Mouse (Mus musculus): ENCODE data around the gene Cdkn1a.
"Not testable (repeated sequence)": the region's sequence is repeated elsewhere in the genome, so short reads cannot be mapped to it uniquely, and the experiment has no call there.

Cdkn1a gene

DNA sequence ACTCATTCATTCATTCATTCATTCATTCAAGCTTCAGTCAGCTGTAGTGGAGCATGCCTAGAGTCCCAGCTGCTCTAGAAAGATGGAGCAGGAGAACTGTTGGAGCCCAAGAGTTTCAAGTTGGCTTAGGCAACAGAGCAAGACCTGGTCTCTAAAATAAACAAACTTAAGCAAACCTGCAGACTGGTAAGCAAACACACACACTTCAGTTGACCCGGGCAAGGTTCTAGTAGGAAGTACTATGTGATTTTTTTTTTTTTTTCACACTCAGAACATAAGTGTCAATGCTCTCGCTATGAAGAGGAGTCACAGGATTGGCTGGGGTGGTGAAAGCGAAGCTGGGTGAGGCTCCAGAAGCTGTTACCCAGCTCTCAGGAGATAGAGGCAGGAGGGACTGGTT is 31.2 kb upstream of the Cdkn1a start:
- no peak for DNase-seq

- no peak for DNase-seq
These were observed 29.8 kb upstream of the Cdkn1a start for GRCm38 (mm10) chr17:29060946-29061345.

DNA sequence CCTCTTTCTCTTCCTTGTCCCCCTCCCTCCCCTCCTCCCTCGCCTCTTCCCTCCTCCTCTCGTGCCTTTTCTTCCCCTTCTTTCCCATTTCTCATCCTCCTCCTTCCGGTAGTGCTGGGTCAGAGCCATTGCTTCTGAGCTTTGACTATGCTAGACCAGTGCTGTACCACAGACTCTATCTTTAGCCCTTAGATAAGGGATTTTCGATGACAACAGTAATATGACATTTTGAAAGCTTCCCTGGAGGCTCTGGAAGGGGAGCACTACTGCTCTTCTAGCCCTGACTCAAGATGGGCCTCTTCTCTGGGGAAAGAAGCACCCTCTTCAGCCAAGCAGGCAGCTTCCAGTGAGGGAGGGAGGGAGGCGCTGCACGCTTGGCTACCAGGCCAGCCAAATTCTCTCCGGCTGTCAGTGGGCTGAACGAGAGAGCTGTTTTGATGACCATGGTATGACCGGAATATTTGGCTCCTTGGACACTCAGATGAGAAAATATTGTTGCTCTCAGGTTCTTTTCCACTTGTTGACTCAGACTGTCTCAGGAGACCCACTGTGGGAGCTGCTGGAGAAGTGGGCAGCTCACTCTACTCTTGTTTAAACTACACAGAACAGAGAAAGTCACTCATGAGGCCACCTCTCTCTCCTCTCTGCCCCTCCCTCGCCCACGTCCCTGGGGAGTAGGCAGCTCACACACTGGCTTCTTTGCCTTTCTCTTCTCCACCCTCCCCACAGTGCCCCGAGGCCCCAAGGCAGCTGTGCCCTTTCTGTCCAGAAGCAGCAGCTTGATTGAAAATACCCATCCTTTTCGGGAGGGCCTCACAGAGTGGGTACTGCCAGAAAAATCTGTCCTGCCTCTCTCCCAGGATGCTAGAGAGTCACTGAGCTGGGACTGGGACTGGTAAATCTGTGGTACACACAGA is 28.4 kb upstream of the Cdkn1a start:
- no peak for DNase-seq

DNA sequence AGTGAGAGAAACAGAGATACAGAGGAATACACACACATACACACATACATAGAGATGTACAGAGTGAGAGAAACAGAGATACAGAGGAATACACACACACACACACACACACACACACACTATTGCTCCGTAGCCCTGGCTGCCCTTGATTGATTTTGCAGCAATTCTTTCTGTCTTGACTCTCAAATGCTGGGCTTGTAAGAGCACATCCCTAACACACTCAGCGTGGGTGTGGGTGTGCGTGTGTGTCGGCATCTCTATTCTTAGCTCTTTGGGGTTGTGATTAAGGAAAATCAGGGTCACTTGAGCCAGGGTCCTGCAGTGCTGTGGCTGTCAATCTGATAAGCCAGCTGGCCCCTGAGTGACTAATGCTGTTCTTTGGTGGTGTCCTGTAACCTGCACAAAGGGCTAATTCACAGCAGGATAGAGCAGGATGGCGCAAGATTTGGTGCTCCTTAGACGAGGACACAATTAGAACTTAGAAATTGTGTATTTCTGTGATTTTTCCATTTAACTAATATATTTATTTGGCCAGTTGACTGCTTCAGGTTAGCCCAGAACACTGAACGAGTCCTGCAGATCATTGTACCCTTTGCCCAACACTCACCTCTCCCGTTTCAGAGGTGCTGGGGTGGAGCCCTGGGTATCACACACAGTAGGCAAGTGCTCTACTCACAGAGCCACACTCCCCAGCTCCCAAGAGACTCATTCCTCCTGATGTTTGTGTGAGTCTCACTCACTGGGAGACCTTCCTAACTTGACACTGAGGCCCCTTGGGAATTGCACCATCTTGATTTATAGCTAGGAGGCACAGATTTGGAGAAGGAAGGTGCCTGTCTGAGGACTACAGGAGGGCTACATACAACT is 27.4 kb upstream of the Cdkn1a start:
- DNase-seq: no peak

GRCm38 (mm10) chr17:29063988-29064285 is 26.8 kb upstream of the Cdkn1a start:
- DNase-seq: no peak

DNA sequence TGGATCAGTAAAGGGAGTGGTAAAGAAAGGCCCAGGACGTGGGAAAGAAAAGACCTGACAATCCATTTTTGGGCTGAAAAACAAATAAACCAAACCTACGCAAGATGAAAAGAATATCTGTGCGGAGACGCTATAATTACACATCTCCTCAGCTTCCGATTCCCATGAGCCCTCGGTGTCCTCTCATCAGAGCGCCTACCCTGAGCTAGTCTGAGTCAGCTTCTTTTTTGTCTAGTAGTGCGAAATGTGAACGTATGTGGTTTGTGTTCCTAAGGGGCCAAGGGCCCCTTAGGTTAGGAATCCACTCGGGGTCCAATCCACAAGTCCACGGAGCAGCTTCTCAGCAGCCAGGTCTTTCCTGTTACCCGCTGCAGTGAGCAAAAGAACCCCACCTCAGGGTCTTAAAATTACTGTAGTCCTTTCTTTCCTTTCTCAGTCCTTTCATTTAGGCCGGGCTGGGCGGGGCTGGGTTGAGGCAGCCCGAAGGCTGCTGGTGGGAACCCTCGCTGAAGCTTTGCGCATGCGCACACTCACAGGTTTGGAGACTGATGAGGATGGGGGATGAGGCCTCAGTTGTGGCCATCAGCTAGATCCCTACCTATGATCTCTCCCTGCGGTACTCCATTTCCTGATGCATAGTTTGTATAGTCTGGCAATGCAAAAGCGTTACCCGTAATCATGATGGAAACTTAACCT is 25.4 kb upstream of the Cdkn1a start:
- no peak for DNase-seq

- no peak for DNase-seq
These were observed 24.8 kb upstream of the Cdkn1a start for GRCm38 (mm10) chr17:29065971-29066370.

GRCm38 (mm10) chr17:29067416-29067815 is 23.4 kb upstream of the Cdkn1a start:
- DNase-seq: not testable (repeated sequence)

- no peak for DNase-seq
These were observed 22.9 kb upstream of the Cdkn1a start for GRCm38 (mm10) chr17:29067847-29068246.

DNA sequence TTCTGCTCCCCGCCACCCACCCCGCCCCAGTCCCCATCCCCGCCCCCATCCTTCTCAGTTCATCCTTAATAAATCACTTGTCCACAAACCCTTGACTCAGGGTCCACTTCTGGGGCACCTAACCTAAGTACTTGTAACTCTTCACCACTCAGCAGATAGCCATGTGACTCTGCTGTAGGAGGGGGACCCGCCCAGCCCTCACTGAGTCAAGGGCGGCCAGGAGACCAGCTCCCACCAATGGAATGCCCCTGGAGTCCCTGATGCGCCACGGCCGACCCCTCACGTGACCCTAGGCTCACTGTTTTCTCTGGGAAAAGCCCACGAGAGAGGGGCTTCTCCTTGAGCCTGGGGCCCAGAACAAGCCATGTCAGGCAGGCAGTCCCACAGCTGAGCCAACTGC is 21.7 kb upstream of the Cdkn1a start:
- DNase-seq: peak; percentile 66

DNA sequence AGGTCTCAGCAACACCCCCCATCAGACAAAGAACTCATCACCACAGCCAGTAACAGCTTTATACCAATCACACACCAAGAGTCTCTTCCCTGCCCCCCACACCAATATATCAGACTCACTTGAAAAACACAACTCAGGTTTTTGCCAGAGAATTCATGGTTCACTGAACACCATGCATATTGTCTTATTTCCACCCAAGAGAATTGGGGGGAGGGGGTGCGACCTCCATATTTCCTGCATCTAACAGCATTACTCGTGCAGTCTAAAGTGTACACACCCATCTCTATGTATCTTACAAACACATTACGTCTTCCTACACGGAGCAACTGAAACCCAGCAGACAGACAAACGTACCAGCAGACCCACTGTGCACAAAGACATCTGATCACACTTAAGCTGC is 19.0 kb upstream of the Cdkn1a start:
- DNase-seq: no peak

DNA sequence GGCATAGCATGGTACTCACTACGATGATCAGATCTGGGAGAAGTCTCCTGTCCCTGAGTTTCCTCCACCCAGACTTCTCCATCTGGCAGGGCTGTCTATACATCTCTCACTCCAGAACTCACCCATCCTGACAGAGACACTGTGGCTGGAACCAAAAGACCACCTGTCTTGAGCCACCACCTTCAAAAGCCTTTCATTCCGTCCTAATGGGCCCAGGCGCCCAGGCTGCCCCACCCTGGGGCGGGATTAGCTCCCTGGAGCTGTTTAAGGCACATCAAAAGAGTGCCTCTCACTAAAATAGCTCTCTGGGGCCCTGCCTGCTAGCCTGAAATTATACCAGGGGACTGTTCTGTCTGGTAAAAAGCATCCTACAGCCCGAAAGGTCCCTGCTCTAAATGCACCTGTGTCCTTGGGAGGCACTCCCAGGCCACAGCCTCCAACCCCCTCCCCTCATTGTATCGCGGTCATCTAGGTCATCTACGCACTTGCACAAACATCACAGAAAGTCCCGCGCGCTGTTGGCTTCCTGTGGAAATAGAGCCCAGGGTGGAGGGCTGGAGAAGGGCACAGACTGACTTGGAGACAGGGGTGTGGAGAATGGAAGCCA is 18.0 kb upstream of the Cdkn1a start:
- no peak for DNase-seq

GRCm38 (mm10) chr17:29073313-29073712 is 17.5 kb upstream of the Cdkn1a start:
- DNase-seq: no peak

DNA sequence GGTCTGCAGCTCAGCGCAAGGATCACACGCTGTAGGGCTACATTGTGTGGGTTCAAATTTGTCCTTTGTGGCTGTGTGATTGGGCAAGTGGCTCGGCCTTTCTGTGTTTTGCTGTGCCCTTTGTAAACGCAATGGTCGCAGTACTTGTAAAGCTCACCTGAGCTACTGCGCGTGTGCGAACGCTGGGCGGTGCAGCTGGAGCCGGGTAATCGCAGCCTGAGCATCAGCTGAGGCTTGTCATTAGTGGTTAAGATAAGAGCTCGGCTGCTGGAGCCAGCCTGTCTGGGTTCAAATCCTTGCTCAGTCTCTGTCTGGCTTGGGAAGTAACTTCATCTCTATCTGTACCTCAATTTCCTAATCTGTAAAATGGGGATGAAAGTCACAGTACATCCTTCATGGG is 16.7 kb upstream of the Cdkn1a start:
- no peak for DNase-seq

DNA sequence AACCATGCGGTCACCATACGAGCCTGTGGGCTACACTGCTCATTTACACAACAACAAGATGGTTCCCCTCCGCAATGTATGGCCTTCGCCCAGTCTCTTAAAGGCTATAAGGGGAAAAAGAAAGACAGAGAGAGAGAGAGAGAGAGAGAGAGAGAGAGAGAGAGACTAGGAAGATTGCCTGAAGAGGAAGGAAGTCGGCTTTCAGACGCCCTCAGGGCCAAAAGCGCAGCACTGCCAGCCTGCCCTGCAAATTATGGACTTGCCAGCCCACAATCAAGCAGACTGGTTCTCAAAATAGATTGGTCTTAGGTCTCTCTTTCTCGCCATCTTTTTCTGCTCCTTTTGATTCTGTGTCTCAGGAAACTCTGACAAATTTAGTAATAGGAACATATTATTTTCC is 14.5 kb upstream of the Cdkn1a start:
- DNase-seq: no peak

DNA sequence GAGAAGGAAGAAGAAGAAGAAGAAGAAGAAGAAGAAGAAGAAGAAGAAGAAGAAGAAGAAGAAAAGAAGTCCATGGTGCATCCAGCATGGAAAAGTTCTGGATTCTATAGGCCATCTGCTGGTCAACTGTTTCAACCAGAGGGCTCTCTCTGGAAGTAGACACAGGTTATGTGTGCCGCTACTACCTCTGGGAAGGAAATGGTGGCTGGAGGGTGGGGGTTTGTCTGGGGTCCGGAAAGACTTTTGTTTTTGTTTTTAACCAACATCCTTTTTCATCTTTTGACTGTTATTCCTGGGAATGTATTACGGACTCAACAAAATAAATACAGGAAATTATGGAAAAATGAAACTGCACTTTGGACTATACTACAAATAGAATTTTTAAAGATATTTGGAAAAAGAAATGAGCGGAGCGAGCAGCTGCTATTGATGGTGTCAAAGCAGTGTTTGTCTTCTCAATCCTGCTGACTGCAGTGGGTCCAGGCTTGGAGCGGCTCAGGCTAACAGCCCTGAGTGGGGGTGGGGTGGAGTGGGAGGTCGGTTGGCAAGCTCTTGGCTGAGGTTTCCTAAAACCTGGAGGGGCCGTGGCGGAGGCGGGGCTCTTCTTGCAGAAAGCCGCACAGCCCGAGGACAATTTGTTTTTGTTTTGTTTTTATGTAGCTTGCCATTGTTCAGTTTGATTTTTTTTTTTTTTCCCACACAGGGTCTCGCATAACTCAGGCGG is 12.8 kb upstream of the Cdkn1a start:
- peak; percentile 73 for DNase-seq

DNA sequence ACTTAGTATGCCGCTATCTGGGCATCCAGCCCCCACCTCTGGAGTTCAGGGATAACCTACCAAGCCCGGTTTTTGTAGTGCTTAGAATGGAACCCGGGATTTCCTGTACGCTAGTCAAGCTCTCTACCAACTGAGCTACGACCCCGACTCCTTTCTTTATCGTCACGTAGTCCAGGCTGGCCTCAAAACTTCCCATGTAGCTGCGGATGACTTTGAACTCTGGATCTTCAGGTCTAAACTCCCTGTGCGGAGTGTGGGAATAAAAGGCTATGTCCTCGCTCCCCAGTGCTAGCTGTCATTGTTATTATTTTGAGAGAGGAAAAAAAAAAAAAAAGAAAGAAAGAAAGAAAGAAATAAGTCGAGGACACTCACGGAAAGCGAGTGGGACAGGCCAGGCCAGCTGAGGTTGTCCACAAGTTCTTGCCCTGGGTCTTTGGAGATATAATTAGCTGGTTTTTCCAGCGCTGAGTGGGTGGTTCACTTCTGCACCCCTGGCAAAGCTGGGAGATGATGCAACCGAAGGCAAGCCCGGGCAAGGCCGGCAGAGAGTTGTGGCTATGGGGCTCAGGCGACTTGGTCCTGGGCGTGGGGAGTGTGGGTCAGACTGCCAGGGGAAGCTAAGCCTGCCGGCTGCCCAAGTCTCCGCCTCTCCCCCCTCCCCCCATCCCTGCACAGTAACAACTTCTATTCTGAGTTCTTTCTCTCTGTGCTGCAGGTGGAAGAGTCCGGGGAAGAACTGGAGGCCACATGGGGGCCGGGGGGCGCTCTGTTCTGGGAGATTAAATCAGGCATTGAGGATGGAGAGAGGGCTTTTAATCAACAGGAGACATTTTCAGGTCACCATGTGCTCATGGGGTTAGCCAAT is 12.0 kb upstream of the Cdkn1a start:
- peak; percentile 55 for DNase-seq

- DNase-seq: no peak
These were observed 9.8 kb upstream of the Cdkn1a start for GRCm38 (mm10) chr17:29080758-29081617.

DNA sequence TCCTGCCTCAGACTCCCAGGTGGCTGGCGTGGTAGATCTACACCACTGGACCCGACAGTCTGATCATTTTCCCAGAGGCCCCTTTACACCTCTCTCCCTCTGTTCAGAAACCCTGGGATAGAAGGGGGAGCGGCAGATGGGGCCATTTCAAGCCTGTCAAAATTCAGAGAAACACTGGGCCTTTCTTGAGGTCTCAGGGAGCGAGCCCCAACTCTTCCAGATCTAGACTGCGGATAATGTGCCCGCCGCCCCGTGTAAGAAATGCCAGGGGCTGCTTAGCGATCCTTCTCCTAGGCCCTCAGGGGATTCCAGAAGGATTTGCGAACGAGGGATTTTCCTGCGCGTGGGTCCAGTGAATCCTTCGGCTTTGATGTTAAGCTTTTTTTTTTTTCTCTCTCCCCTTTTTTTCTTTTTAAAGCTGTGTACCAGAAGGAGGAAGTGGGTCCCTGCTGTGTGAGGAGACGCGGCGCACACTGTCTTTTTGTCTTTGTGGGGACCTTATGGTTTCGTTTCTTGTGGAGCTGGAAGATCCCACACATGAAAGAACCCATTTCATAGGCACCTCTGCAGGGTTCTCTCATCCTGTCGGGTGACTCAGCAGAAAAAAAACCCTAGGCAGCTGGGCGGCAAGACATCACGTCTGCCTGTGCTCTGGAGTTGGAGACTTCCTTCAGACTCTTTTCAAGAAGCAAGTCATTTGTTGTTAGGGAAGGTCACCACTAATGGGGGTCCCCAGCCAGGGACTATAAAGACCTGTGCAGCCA is 9.0 kb upstream of the Cdkn1a start:
- no peak for DNase-seq

GRCm38 (mm10) chr17:29083586-29083985 is 7.2 kb upstream of the Cdkn1a start:
- DNase-seq: no peak

Data from kidney, postnatal 10 days (tissue).